Mouse (Mus musculus): ENCODE measurements around the gene Bach2. TPM values are rescaled to one million over a fixed set of nuclear protein-coding genes. Genes with fewer than 3 reads are reported as not detected.

The Bach2 gene
- polyA plus RNA-seq, 1 experiment from 2014 or later = 31.5 TPM

- 6% methylated on average over 5 of the region's 5 CpGs for WGBS
- H3K9ac ChIP-seq = peak overlapping the region; percentile 41; the same call in 1 of the 2 replicates
- H3K4me1 ChIP-seq (replicated peaks; ENCODE audit: control insufficient read depth, insufficient read depth, low read length) = peaks cover 41% of the 10 kb centered on the region
These were observed 299.5 kb downstream of the Bach2 start for GRCm38 (mm10) chr4:32538088-32538487.

GRCm38 (mm10) chr4:32538488-32538887 is 299.9 kb downstream of the Bach2 start:
- 70% methylated on average over 4 of the region's 4 CpGs for WGBS
- Histone ChIP-seq H3K9me3 (ENCODE audit: control insufficient read depth, low read length) (no peaks in the 10 kb centered on the region), H3K27ac (peak overlapping the region; percentile 80), H3K4me1 (replicated peaks; ENCODE audit: control insufficient read depth, insufficient read depth, low read length) (peaks cover 37% of the 10 kb centered on the region), H3K4me2 (replicated peaks) (no peak overlapping the region), H3K27me3 (ENCODE audit: control insufficient read depth, insufficient read depth, low read length) (no peaks in the 10 kb centered on the region), H3K36me3 (replicated peaks; ENCODE audit: control insufficient read depth, insufficient read depth) (no peaks in the 10 kb centered on the region), H3K9ac (peak overlapping the region; percentile 41; the same call in 1 of the 2 replicates), H3K4me3 (replicated peaks; ENCODE audit: low read length) (no peak overlapping the region)
- ATAC-seq (ENCODE audit: low FRiP score) = peak; percentile 8; the same call in 1 of the 2 replicates
- no peak for DNase-seq (ENCODE audit: low spot score)

More at GRCm38 (mm10) chr4:32538088-32538487, 299.5 kb downstream of the Bach2 start:
- no peaks in the 10 kb centered on the region for H3K9me3 ChIP-seq (ENCODE audit: control insufficient read depth, low read length)
- H3K27ac ChIP-seq = peak overlapping the region; percentile 80
- no peaks in the 10 kb centered on the region for H3K36me3 ChIP-seq (replicated peaks; ENCODE audit: control insufficient read depth, insufficient read depth)
- H3K4me2 ChIP-seq (replicated peaks) = no peak overlapping the region
- ATAC-seq (ENCODE audit: low FRiP score) (peak; percentile 86), DNase-seq (ENCODE audit: low spot score) (peak; percentile 91)
- H3K4me3 ChIP-seq (replicated peaks; ENCODE audit: low read length) = no peak overlapping the region
- no peaks in the 10 kb centered on the region for H3K27me3 ChIP-seq (ENCODE audit: control insufficient read depth, insufficient read depth, low read length)

DNA sequence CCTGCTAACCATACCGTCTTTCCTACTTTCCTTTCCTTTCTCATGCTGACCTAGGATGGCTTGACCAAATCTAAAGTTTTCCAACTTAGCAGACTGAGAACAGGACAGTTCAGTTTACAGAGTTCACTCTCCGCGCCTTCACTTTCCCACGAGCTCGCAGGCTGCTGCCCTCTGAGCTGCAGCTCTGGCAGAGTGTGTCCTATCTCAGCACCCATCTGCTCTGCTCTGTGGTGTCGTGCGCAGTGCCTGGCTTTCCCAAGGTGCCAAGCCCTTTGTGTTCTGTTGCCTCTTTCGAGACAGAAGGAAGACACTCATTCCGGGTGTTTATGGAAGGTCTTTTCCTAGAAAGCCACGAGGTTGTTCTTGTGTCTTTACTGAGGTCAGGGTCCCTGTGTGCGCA is 300.4 kb downstream of the Bach2 start:
- DNase-seq (ENCODE audit: low spot score) (no peak), ATAC-seq (ENCODE audit: low FRiP score) (no peak)
- Histone ChIP-seq H3K27ac (peak overlapping the region; percentile 80; the same call in 1 of the 2 replicates), H3K9me3 (ENCODE audit: control insufficient read depth, low read length) (no peaks in the 10 kb centered on the region), H3K4me2 (replicated peaks) (no peak overlapping the region), H3K27me3 (ENCODE audit: control insufficient read depth, insufficient read depth, low read length) (no peaks in the 10 kb centered on the region), H3K4me1 (replicated peaks; ENCODE audit: control insufficient read depth, insufficient read depth, low read length) (peaks cover 32% of the 10 kb centered on the region), H3K4me3 (replicated peaks; ENCODE audit: low read length) (no peak overlapping the region), H3K36me3 (replicated peaks; ENCODE audit: control insufficient read depth, insufficient read depth) (no peaks in the 10 kb centered on the region), H3K9ac (no peak overlapping the region)
- WGBS = 76% methylated on average over 11 of the region's 11 CpGs

DNA sequence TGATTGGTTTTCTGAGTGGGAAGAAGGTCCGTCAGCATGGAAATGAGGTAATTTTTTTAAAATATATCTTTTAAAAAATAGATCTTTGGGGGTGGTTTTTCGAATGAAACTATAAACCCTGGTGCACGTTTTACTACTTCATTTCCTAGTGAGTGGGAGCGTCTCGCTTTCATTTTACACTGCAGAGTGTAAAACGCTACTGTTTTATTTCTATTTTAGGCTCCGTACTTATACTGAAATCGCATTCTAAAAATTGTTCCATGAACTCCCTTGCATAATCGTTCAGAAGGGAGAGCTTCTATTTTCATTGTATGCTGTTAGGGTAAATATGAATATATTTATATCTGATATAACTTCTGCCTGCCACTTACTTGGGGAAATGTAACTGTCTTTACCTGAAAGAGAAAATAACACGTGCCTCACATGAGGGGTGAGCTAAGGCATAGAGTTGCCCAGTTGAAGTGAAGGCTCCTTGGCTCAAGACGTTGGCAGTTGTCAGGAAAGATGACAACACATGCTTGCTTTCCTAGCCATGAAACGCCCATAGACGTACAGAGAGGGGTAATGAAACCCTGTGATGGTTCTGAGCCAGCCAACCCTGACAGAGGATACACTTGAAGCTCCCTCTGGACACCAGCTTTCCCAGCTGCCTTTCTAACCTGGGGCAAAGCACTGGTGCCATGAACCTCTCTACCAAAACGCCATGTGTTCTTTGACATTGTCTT is 306.4 kb downstream of the Bach2 start:
- H3K4me2 ChIP-seq (replicated peaks) = no peak overlapping the region
- H3K9ac ChIP-seq = no peak overlapping the region
- no peak for ATAC-seq (ENCODE audit: low FRiP score)
- no peak overlapping the region for H3K4me3 ChIP-seq (replicated peaks; ENCODE audit: low read length)
- 87% methylated on average over 14 of the region's 14 CpGs for WGBS
- H3K9me3 ChIP-seq (ENCODE audit: control insufficient read depth, low read length) = no peaks in the 10 kb centered on the region
- H3K4me1 ChIP-seq (replicated peaks; ENCODE audit: control insufficient read depth, insufficient read depth, low read length) = no peaks in the 10 kb centered on the region
- no peaks in the 10 kb centered on the region for H3K27me3 ChIP-seq (ENCODE audit: control insufficient read depth, insufficient read depth, low read length)
- no peaks in the 10 kb centered on the region for H3K36me3 ChIP-seq (replicated peaks; ENCODE audit: control insufficient read depth, insufficient read depth)
- DNase-seq (ENCODE audit: low spot score) = no peak
- H3K27ac ChIP-seq = no peak overlapping the region

GRCm38 (mm10) chr4:32545548-32545947 is 306.9 kb downstream of the Bach2 start:
- WGBS = 83% methylated on average over 4 of the region's 4 CpGs
- H3K9ac ChIP-seq = no peak overlapping the region
- no peak for DNase-seq (ENCODE audit: low spot score)
- no peaks in the 10 kb centered on the region for H3K4me1 ChIP-seq (replicated peaks; ENCODE audit: control insufficient read depth, insufficient read depth, low read length)
- no peaks in the 10 kb centered on the region for H3K27me3 ChIP-seq (ENCODE audit: control insufficient read depth, insufficient read depth, low read length)
- no peak for ATAC-seq (ENCODE audit: low FRiP score)
- no peaks in the 10 kb centered on the region for H3K9me3 ChIP-seq (ENCODE audit: control insufficient read depth, low read length)
- no peak overlapping the region for H3K4me2 ChIP-seq (replicated peaks)
- no peak overlapping the region for H3K4me3 ChIP-seq (replicated peaks; ENCODE audit: low read length)
- H3K27ac ChIP-seq = no peak overlapping the region
- no peaks in the 10 kb centered on the region for H3K36me3 ChIP-seq (replicated peaks; ENCODE audit: control insufficient read depth, insufficient read depth)

DNA sequence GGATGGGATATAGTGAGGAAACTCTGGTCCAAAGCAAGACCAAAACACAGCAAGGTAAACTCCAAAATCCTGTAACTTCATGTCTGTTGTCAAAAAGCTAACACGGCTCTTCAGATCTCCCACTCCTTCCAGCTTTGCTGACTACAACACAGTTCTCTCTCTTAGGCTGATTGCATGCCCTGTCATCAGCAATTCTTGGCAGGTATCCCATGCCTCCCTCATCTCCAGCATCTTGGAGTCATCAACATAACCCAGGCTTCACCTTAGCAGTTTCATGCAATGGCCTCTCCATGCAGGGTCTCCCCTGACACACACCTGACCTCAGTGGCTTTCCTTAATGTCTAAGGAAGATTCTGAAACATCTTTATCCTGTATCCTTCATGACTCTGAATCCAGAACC is 310.5 kb downstream of the Bach2 start:
- DNase-seq (ENCODE audit: low spot score) (no peak), ATAC-seq (ENCODE audit: low FRiP score) (no peak)
- Histone ChIP-seq H3K4me2 (replicated peaks) (no peak overlapping the region), H3K9ac (no peak overlapping the region), H3K4me3 (replicated peaks; ENCODE audit: low read length) (no peak overlapping the region), H3K27me3 (ENCODE audit: control insufficient read depth, insufficient read depth, low read length) (no peaks in the 10 kb centered on the region), H3K36me3 (replicated peaks; ENCODE audit: control insufficient read depth, insufficient read depth) (no peaks in the 10 kb centered on the region), H3K9me3 (ENCODE audit: control insufficient read depth, low read length) (no peaks in the 10 kb centered on the region), H3K4me1 (replicated peaks; ENCODE audit: control insufficient read depth, insufficient read depth, low read length) (no peaks in the 10 kb centered on the region), H3K27ac (no peak overlapping the region)
- 91% methylated on average over 1 of the region's 1 CpGs for WGBS

DNA sequence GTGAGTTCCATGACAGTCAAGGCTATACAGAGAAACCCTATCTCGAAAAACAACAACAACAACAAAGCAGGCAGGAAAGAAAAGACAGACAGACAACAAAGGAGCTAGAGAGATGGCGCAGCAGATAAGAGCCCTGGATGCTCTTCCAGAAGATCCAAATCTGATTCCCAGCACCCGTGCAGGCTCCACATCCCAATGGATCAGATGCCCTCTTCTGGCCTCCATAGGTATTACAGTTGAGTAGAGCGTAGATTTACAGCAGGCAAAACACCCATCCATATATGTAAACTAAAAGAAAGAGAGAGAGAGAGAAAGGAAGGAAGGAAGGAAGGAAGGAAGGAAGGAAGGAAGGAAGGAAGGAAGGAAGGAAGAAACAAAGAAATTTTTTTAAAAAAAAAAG is 312.7 kb downstream of the Bach2 start:
- 37% methylated on average over 4 of the region's 4 CpGs for WGBS
- no peak overlapping the region for H3K4me3 ChIP-seq (replicated peaks; ENCODE audit: low read length)
- DNase-seq (ENCODE audit: low spot score) (no peak), ATAC-seq (ENCODE audit: low FRiP score) (no peak)
- no peak overlapping the region for H3K9ac ChIP-seq
- H3K4me1 ChIP-seq (replicated peaks; ENCODE audit: control insufficient read depth, insufficient read depth, low read length) = no peaks in the 10 kb centered on the region
- H3K4me2 ChIP-seq (replicated peaks) = no peak overlapping the region
- H3K9me3 ChIP-seq (ENCODE audit: control insufficient read depth, low read length) = no peaks in the 10 kb centered on the region
- no peaks in the 10 kb centered on the region for H3K36me3 ChIP-seq (replicated peaks; ENCODE audit: control insufficient read depth, insufficient read depth)
- no peaks in the 10 kb centered on the region for H3K27me3 ChIP-seq (ENCODE audit: control insufficient read depth, insufficient read depth, low read length)
- no peak overlapping the region for H3K27ac ChIP-seq

DNA sequence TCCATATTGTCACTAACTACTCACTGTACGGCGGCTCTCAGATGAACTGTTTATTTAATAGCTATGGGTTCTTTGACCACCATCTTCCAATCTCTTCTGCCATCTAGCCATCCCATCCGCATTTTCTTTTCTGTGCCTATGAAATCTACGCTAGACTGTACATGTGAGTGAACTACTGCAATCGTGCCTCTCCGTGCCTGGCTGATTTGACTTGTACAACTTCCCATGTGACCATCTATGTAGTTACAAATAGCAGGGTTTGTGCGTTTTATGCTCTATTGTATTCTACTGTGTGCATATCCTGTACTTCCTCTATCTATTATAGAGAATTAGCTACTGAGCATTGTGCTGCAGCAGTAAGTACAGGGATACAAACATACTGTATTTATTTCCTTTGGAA is 316.9 kb downstream of the Bach2 start:
- no peaks in the 10 kb centered on the region for H3K27me3 ChIP-seq (ENCODE audit: control insufficient read depth, insufficient read depth, low read length)
- ATAC-seq (ENCODE audit: low FRiP score) (no peak), DNase-seq (ENCODE audit: low spot score) (no peak)
- no peak overlapping the region for H3K4me2 ChIP-seq (replicated peaks)
- H3K27ac ChIP-seq = no peak overlapping the region
- H3K36me3 ChIP-seq (replicated peaks; ENCODE audit: control insufficient read depth, insufficient read depth) = no peaks in the 10 kb centered on the region
- H3K9ac ChIP-seq = no peak overlapping the region
- H3K4me1 ChIP-seq (replicated peaks; ENCODE audit: control insufficient read depth, insufficient read depth, low read length) = peaks cover 4% of the 10 kb centered on the region
- H3K4me3 ChIP-seq (replicated peaks; ENCODE audit: low read length) = no peak overlapping the region
- 90% methylated on average over 7 of the region's 7 CpGs for WGBS
- H3K9me3 ChIP-seq (ENCODE audit: control insufficient read depth, low read length) = no peaks in the 10 kb centered on the region

DNA sequence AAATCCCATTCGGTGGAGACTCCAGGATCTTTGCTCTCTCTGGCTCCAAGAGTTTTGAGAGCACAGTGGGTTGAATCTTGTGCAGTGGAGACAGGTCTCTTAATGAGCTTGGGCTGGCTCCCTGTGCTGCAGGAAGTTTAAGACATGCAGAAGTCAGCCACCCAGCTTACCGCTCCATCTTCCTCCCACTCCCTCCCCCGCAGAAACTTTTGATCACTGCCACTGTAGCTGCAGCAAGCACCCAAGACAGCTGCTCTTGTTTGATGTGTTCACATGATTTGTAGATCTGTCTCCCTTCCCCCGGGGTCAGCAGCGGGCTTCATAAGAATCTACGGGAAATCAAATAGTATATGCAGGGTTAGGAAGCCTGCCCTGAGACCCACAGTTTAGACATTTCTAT is 321.6 kb downstream of the Bach2 start:
- Histone ChIP-seq H3K4me2 (replicated peaks) (no peak overlapping the region), H3K27me3 (ENCODE audit: control insufficient read depth, insufficient read depth, low read length) (no peaks in the 10 kb centered on the region), H3K4me1 (replicated peaks; ENCODE audit: control insufficient read depth, insufficient read depth, low read length) (peaks cover 27% of the 10 kb centered on the region), H3K27ac (peak overlapping the region; percentile 88; the same call in 1 of the 2 replicates), H3K36me3 (replicated peaks; ENCODE audit: control insufficient read depth, insufficient read depth) (peaks cover 25% of the 10 kb centered on the region), H3K4me3 (replicated peaks; ENCODE audit: low read length) (no peak overlapping the region), H3K9ac (no peak overlapping the region), H3K9me3 (ENCODE audit: control insufficient read depth, low read length) (no peaks in the 10 kb centered on the region)
- DNase-seq (ENCODE audit: low spot score) = no peak
- WGBS = 44% methylated on average over 6 of the region's 6 CpGs
- no peak for ATAC-seq (ENCODE audit: low FRiP score)

All from hindbrain, embryonic 14.5 days (tissue).